Mouse (Mus musculus) gonadal fat pad, adult 2 months (tissue): ENCODE data around the gene Hagh. TPM values are rescaled to one million over a fixed set of nuclear protein-coding genes. Genes with fewer than 3 reads are reported as not detected.

Source experiments
- DNase-seq: peaks from one replicate; pipeline ENCODE4 v3.0.0-alpha.2; 2012; ENCODE audit warnings: low read depth
- polyA plus RNA-seq: library from polyadenylated mRNA; depleted of rRNA; stranded (reverse); fragments of >200 nt; gene quantifications from 2 replicates; pipeline ENCODE4 v1.2.3, GENCODE M21; 2012; rRNA removed

The Hagh gene
- polyA plus RNA-seq, 1 experiment, result 172 TPM

- no peak for DNase-seq
These were observed 62.9 kb downstream of the Hagh start for GRCm38 (mm10) chr17:24902671-24903474.

GRCm38 (mm10) chr17:24903767-24904166, 63.8 kb downstream of the Hagh start:
- DNase-seq, result no peak

- DNase-seq, result no peak
These were observed 67.6 kb downstream of the Hagh start for GRCm38 (mm10) chr17:24907591-24907990.

GRCm38 (mm10) chr17:24913984-24914383, 74.0 kb downstream of the Hagh start:
- no peak for DNase-seq

Other genes starting within 250 kb of the Hagh start
- gene Tsc2, start 207.5 kb upstream of the Hagh start, polyA plus RNA-seq, result 133 and 141 TPM in 2 replicates
- 15.2 and 16.4 TPM in 2 replicates for gene Nthl1, start 207.5 kb upstream of the Hagh start, polyA plus RNA-seq
- gene Slc9a3r2, start 189.8 kb upstream of the Hagh start, polyA plus RNA-seq, result 61.6 and 83.0 TPM in 2 replicates
- gene Npw, start 181.7 kb upstream of the Hagh start, polyA plus RNA-seq, result not detected in 2 replicates
- 51.3 and 56.6 TPM in 2 replicates for gene Zfp598, start 170.5 kb upstream of the Hagh start, polyA plus RNA-seq
- 0.18 and 0.23 TPM in 2 replicates for gene Syngr3, start 150.2 kb upstream of the Hagh start, polyA plus RNA-seq
- gene Gfer, start 144.0 kb upstream of the Hagh start, polyA plus RNA-seq, result 25.6 and 27.6 TPM in 2 replicates
- gene Noxo1, start 143.9 kb upstream of the Hagh start, polyA plus RNA-seq, result 6.2 and 7.1 TPM in 2 replicates
- gene Tbl3, start 132.5 kb upstream of the Hagh start, polyA plus RNA-seq, result 44.4 and 61.9 TPM in 2 replicates
- gene Rnf151, start 122.1 kb upstream of the Hagh start, polyA plus RNA-seq, result 2.3 and 3.4 TPM in 2 replicates
- gene Rps2, start 122.0 kb upstream of the Hagh start, polyA plus RNA-seq, result 2,300 and 2,553 TPM in 2 replicates
- gene Ndufb10, start 115.7 kb upstream of the Hagh start, polyA plus RNA-seq, result 370 and 426 TPM in 2 replicates
- gene Rpl3l, start 112.3 kb upstream of the Hagh start, polyA plus RNA-seq, result 31.1 and 36.7 TPM in 2 replicates
- 112 and 152 TPM in 2 replicates for gene Msrb1, start 103.5 kb upstream of the Hagh start, polyA plus RNA-seq
- 26.1 and 35.8 TPM in 2 replicates for gene Hs3st6, start 87.2 kb upstream of the Hagh start, polyA plus RNA-seq
- gene Meiob, start 35.9 kb upstream of the Hagh start, polyA plus RNA-seq, result 0.06 and 0.16 TPM in 2 replicates
- 12.6 and 13.1 TPM in 2 replicates for gene Fahd1, start 10.2 kb downstream of the Hagh start, polyA plus RNA-seq
- gene Igfals, start 25.9 kb downstream of the Hagh start, polyA plus RNA-seq, result 18.9 and 70.3 TPM in 2 replicates
- gene Nubp2, start 46.2 kb downstream of the Hagh start, polyA plus RNA-seq, result 31.3 and 31.7 TPM in 2 replicates
- gene Spsb3, start 46.5 kb downstream of the Hagh start, polyA plus RNA-seq, result 67.0 and 77.8 TPM in 2 replicates
- gene Eme2, start 54.9 kb downstream of the Hagh start, polyA plus RNA-seq, result 70.6 and 72.3 TPM in 2 replicates
- 142 and 181 TPM in 2 replicates for gene Mrps34, start 55.0 kb downstream of the Hagh start, polyA plus RNA-seq
- 76.6 and 85.3 TPM in 2 replicates for gene Nme3, start 56.4 kb downstream of the Hagh start, polyA plus RNA-seq
- 75.0 and 90.0 TPM in 2 replicates for gene Mapk8ip3, start 96.8 kb downstream of the Hagh start, polyA plus RNA-seq
- 40.0 and 54.9 TPM in 2 replicates for gene Jpt2, start 120.5 kb downstream of the Hagh start, polyA plus RNA-seq
- 18.2 and 19.6 TPM in 2 replicates for gene Cramp1l, start 175.6 kb downstream of the Hagh start, polyA plus RNA-seq
- gene Ift140, start 175.9 kb downstream of the Hagh start, polyA plus RNA-seq, result 15.9 and 17.7 TPM in 2 replicates
- 37.6 and 53.0 TPM in 2 replicates for gene Tmem204, start 243.4 kb downstream of the Hagh start, polyA plus RNA-seq